Mouse (Mus musculus) thymus, adult 2 months (tissue): ENCODE results near the gene Tln2. TPM values are rescaled to one million over a fixed set of nuclear protein-coding genes. Genes with fewer than 3 reads are reported as not detected.

Source experiments
- DNase-seq: peaks from one replicate; pipeline ENCODE4 v3.0.0; 2021
- H3K27ac ChIP-seq: fragments of 200-500 bp; 2 replicates; pipeline ENCODE4 v1.5.1; 2012; ENCODE audit warnings: low read length, control low read depth; ENCODE audit not compliant: control insufficient read depth, insufficient read depth
- H3K27me3 ChIP-seq: fragments of 200-500 bp; 2 replicates; pipeline ENCODE4 v1.6.1; 2012; ENCODE audit warnings: mild to moderate bottlenecking, low read length, moderate library complexity, mixed read lengths; ENCODE audit not compliant: control insufficient read depth, insufficient read depth
- H3K36me3 ChIP-seq: fragments of 200-500 bp; 2 replicates; pipeline ENCODE4 v1.6.1; 2012; ENCODE audit warnings: mild to moderate bottlenecking, low read length, moderate library complexity; ENCODE audit not compliant: control insufficient read depth, insufficient read depth
- H3K4me1 ChIP-seq: fragments of 200-500 bp; replicated peaks from 2 replicates; pipeline ENCODE4 v1.6.1; 2012; ENCODE audit warnings: low read length; ENCODE audit not compliant: control insufficient read depth, insufficient read depth
- H3K4me3 ChIP-seq: fragments of 200-500 bp; 2 replicates; pipeline ENCODE4 v1.5.1; 2012; ENCODE audit warnings: mild to moderate bottlenecking, low read length, control low read depth, moderate library complexity; ENCODE audit not compliant: control insufficient read depth, insufficient read depth
- CTCF ChIP-seq: fragments of 200-500 bp; IDR thresholded peaks from 2 replicates; pipeline ENCODE4 v1.5.1; 2012; ENCODE audit warnings: mild to moderate bottlenecking, control low read depth, low read length, moderate library complexity, borderline replicate concordance; ENCODE audit not compliant: control insufficient read depth, poor library complexity, insufficient read depth; ENCODE audit errors: extremely low read depth
- POLR2A ChIP-seq: fragments of 200-500 bp; IDR thresholded peaks from 2 replicates; pipeline ENCODE4 v1.6.1; 2012; ENCODE audit warnings: mild to moderate bottlenecking, low read length, control low read depth, moderate library complexity; ENCODE audit not compliant: control insufficient read depth, poor library complexity, insufficient read depth; ENCODE audit errors: extremely low read depth
- WGBS: fragments of 180-500 bp; shearing (Covaris S2); methylation state at CpG from one replicate; pipeline ENCODE4 v1.1.7; 2018; 5-methylcytosine and 5-hydroxymethylcytosine counted together
- polyA plus RNA-seq: library from polyadenylated mRNA; depleted of rRNA; stranded (reverse); fragments of >200 nt; gene quantifications from 2 replicates; pipeline ENCODE4 v1.2.3, GENCODE M21; 2012

Tln2 gene
- polyA plus RNA-seq, 1 experiment = 3.7 TPM

DNA sequence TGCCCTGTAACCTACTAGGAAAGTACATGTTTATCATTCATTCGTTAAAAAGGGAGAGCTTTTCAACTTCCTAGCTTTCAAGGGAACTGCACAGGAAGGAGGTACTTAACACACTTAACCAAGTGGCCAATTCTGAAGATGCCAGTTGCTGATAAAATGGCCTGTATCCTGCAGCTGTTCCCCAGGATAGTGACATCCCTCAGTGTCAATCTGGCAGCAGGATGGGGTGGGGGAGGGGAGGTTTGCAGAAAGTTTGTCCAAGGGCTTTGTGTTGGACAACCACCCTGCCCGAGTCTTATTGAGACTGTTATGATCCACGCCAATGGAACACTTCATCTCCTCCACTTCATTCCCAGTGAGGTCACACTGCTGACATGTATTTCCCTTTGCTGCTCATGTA, 50.0 kb downstream of the Tln2 start:
- Histone ChIP-seq H3K27me3 (no peaks in the 10 kb centered on the region), H3K4me1 (no peaks in the 10 kb centered on the region), H3K36me3 (no peaks in the 10 kb centered on the region), H3K4me3 (no peak overlapping the region), H3K27ac (no peak overlapping the region)
- DNase-seq = no peak
- WGBS = 16% methylated on average over 3 of the region's 3 CpGs
- TF ChIP-seq POLR2A = no peak
- TF ChIP-seq CTCF = no peak

DNA sequence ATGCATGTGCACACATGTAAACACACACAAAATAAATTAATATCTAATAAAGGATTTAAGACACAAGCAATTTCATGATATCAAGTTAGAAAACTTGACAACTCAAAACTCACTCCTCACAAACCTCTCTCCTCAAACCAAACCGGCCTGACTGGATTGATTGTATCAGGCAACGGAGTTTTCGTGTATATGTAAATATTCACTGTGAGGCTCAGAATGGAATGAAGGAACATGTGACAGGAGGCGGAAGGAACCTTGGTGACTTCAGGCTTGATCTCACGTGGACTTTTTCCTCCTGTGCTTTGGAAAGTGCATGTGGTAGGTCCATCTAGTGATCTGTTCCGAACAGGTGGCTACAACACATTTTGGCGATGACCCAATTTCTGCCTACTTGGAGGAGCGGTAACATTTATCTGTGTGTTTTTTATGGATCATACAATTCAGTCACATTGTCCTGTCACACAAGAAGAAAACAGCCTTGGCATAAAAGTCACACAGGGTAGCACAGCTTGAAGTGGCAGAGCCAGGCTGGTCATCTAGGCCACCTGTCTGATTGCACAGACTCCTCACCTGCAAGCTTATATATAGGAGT, 54.7 kb downstream of the Tln2 start:
- H3K27ac ChIP-seq = no peak overlapping the region
- DNase-seq = no peak
- 90% methylated on average over 8 of the region's 8 CpGs for WGBS
- H3K4me1 ChIP-seq = no peaks in the 10 kb centered on the region
- TF ChIP-seq POLR2A (no peak), CTCF (no peak)
- H3K36me3 ChIP-seq = no peaks in the 10 kb centered on the region
- H3K27me3 ChIP-seq = no peaks in the 10 kb centered on the region
- H3K4me3 ChIP-seq = no peak overlapping the region

DNA sequence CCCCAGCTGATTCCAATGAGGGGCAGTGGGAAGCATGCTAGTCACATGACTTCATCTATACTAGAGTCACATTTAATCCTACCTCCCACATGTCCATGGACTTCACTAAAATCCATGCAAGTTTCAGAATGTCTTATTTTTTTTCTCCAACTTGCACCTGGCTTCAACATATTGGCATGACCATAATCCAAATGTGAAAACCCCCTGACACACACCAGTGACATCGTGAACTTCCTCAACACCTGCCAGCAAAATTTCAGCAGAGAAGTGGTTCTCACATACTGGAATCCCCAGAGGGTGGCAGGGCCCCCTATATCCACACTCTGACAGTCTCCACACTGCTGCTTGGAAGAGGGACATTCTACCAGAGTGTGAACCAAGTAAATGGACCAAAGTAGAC, 57.7 kb downstream of the Tln2 start:
- no peak overlapping the region for H3K4me3 ChIP-seq
- H3K27ac ChIP-seq = no peak overlapping the region
- H3K4me1 ChIP-seq = no peaks in the 10 kb centered on the region
- DNase-seq = no peak
- H3K36me3 ChIP-seq = no peaks in the 10 kb centered on the region
- TF ChIP-seq CTCF (no peak), POLR2A (no peak)
- 59% methylated on average over 1 of the region's 1 CpGs for WGBS
- H3K27me3 ChIP-seq = no peaks in the 10 kb centered on the region

DNA sequence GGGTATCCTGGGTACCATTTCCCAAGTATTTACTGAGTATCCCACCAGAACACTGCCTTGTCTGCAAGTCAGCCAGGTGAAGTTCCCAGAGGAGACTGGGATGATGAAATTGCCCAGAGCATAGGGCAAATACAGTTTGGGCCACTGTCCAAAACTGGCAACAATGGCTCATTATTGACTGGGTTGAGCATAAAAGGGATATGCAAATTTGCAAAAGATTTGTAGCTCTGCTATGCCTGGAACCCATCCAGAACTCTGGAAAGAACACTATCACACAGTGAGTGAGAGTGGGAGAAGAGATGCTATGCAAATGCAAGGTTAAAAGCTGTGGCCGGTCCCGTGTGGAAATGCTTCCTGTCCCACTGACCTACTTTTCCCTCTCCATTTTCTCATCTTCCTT, 63.1 kb downstream of the Tln2 start:
- no peak for TF ChIP-seq CTCF
- TF ChIP-seq POLR2A = no peak
- no peak for DNase-seq
- WGBS = 71% methylated on average over 2 of the region's 2 CpGs

DNA sequence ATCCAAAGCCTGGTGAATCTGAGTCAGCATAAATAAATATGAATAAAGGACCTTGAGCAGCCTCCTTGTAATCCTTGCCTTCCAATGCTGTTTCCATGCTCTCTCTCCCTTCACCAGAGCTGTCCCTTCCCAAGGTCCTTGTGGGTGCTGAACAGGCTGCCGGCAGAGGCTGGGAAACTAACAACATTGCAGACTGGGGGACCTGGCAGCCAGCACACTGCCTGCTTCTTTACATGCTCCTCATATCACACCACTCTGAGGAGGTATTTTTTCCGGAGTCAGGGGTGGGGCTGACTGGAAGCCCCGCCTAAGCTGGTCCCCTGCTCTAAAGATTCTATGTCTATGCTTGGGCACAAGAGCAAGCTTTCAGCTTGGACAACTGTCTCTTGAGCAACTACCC, 64.2 kb downstream of the Tln2 start:
- TF ChIP-seq CTCF = no peak
- no peak for TF ChIP-seq POLR2A
- Histone ChIP-seq H3K36me3 (no peaks in the 10 kb centered on the region), H3K27me3 (no peaks in the 10 kb centered on the region), H3K4me3 (no peak overlapping the region), H3K27ac (no peak overlapping the region), H3K4me1 (no peaks in the 10 kb centered on the region)
- 50% methylated on average over 3 of the region's 3 CpGs for WGBS
- no peak for DNase-seq

More for the DNA sequence above, 63.1 kb downstream of the Tln2 start:
- Histone ChIP-seq H3K4me1 (no peaks in the 10 kb centered on the region), H3K4me3 (no peak overlapping the region), H3K36me3 (no peaks in the 10 kb centered on the region), H3K27ac (no peak overlapping the region), H3K27me3 (no peaks in the 10 kb centered on the region)

DNA sequence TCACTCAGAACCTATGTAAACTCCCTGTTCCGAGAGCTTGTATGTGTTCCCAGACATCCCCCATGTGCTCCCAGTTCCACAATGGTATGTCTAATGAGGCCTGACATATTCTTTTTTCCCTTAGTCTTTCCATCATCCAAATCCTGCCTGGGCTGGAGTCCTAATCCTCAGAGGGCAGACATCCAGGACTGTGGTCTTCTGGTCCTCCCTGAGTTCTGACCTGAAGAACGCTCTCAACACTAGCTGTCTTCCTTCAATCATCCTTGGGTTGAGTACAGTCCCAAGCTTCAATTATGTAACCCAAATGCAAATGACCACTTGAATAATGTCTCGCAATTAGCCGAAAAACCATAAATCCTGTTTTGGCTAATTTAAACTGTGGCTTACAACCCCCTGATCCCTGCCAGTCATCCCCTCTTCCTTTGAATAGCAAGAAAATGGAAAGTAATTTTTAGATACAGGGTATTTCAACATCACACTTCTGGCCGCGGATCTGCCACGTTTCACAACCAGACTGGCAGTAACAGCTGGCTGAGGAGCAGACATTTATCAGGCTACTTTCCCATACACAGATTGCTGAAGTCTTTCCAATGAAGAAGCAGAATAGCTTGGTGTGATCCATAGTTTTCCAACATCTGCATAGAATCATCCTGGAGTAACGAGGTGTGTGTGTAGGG, 65.5 kb downstream of the Tln2 start:
- Histone ChIP-seq H3K36me3 (no peaks in the 10 kb centered on the region), H3K27me3 (no peaks in the 10 kb centered on the region), H3K27ac (no peak overlapping the region), H3K4me1 (no peaks in the 10 kb centered on the region), H3K4me3 (no peak overlapping the region)
- WGBS = 92% methylated on average over 8 of the region's 8 CpGs
- no peak for DNase-seq
- TF ChIP-seq CTCF (no peak), POLR2A (no peak)
